Mouse (Mus musculus) monocyte, adult 2 months (primary cell): ENCODE data around the gene Sertad1.

ENCODE experiments used
- DNase-seq, 2 experiments: peaks; one replicate each; pipeline ENCODE4 v3.0.0; 2022; ENCODE audit warnings: low spot score in 2 of 2, low read depth in 1 of 2

The Sertad1 gene

GRCm38 (mm10) chr7:27486770-27487697 lies at the start of gene Sertad1:
Gene Sertad1, plus strand, starts transcription at chr7:27486910.
- peak; percentile 99 to 100 for DNase-seq

GRCm38 (mm10) chr7:27437544-27437943 lies 49.2 kb upstream of the Sertad1 start:
- no peak for DNase-seq

DNA sequence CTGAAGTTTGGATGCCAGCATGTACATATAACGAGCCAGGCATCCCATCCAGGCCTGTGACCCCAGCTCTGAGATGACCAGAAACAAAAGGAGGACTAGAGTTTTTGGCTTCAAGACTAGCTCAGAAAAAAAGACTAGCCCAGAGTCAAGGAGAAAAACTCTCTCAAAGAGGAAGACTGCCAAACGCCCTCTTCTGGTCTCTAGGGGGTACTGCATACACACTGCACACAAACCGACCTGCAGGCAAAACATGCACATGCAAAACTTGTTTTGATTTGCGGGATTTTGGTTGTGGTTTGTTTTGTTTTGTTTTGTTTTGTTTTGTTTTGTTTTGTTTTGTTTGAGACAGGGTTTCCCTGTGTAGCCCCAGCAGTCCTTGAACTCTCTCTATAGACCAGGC lies 46.7 kb upstream of the Sertad1 start:
- no peak for DNase-seq

DNA sequence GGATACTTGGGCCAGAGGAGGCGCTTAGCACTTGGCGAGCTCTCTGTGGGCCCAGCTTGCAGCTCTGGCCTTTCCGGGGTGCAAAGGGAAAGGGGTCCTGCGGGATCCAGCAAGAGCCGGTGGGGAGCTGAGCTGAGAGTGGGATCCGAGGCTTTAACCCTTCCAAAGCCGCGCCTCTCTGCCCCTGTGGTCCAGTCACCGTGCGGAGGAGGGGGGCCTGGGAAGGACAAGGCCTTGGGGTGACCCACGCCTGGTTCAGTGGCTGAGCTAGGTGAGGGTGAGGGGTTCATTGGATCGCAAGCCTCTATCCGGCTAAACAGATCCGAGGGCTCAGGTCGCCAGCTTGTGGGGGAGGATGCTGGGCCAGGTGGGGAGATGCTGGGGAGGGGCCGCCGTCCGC lies 40.7 kb upstream of the Sertad1 start:
- no peak for DNase-seq

- no peak for DNase-seq
Measured at GRCm38 (mm10) chr7:27446521-27447418, 39.9 kb upstream of the Sertad1 start.

DNA sequence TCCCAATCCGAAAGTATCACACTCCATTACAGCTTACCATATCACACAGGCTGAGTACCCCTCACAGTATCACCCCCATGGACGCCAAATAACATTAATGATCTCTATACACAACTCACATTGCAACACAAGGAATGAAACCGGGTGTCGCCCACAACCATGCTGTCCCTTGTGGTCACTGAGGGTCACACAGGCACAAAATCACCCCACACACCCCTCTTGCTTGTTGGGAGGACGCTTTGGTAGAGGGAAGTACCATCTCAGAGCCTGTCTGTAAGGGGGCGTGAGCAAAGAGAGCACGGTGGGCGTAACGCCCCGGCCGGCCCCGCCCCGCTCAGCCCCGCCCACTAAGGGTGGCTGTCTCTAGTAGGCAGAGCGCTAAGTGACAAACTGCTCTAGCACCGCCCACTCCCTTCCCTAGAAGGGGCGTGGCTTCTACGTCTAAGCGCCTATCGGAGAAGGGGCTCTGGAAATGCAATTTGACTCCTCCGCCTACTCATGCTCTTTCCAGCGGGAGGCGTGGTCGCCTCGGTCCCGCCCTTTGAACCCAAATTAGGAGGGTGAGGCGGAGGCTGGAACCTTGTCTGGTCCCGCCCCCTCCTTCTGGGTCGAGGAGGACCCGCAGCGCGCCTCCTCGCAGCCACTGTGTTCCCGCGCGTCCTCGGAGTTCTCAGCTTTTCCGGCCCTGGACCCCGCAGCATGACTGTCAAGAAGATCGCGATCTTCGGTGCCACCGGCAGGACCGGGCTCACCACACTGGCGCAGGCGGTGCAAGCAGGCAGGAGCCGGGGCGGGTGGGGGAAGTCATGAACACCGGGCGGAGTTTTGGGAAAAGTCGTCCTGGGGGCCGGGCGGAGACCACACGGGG lies 39.1 kb upstream of the Sertad1 start, which contains the start of the genes Sptbn4 and Blvrb:
TSS of gene Sptbn4 (minus strand) at position 268 of the 868 bp plus-strand sequence.
TSS of gene Blvrb (plus strand) at position 560 of the 868 bp plus-strand sequence.
- peak; percentile 98 for DNase-seq

DNA sequence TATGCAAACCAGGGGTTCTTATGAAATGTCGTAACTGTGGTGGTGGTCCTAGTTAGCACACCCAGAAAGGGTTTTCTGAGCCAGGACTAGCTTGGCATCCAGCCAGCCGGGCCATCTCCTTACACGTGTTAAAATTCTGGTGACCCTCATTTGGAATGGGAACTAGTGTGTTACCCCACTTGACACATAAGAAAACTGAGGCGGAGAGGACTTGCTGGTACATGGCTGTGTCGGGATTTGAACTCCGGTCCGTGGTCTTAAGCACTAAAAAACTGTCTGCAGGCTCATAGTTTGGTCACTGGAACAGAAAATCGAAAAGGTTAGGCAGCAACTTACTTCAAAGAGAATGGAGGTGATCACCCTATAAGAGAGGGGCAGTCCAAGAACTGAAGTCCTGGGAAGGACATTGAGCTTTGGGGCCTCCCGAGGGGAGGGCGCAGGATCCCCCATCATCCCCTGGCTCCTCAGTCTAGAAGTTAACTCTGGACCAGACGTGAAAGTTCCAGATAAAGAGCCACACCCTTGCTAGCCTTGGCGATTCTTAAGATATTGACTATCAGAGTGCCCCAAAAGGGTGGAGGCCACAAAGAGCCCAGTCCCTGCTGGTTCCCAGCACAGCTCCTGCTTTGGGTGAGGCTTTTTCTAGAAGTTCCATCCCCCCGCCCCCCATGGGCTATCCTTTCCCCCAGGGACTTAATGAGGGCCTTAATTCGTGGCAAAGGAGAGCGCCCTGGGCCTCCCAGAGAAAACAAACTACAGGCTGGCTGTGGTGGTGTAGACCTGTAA lies 38.1 kb upstream of the Sertad1 start:
- DNase-seq: no peak

DNA sequence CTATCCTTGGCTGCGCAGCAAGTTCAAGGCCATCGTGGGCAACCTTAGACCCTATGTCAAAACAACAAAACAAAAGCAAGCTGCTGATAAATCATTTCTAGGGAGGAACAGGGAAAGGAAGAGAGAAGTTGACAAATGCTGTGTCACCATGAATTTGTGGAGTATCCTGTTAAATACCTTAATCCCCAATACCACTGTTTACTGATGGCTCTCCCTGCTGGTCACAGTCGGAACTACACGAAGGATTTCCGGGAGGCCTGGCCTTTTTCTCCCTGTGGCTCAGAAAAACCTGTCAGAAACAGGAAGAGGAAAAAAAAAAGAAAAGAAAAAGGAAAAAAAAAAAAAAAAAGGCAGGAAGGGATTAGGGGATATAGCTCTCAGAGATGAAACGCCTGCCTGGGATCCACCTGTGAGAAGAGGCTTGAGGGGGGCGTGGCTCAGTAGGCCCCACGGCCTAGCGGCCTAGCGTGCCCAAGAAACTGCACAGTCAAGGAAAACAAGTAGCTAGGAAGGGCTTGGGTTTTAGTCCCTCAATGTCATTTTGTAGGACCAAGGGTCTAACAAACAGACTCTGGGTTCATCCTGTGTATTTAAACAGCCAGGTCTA lies 37.4 kb upstream of the Sertad1 start:
- peak in 1 of 2 experiments; percentile 50 for DNase-seq

- no peak for DNase-seq
Measured at GRCm38 (mm10) chr7:27451359-27451758, 35.4 kb upstream of the Sertad1 start.

- no peak for DNase-seq
Measured at GRCm38 (mm10) chr7:27452206-27452770, 34.4 kb upstream of the Sertad1 start.

GRCm38 (mm10) chr7:27454461-27455121 lies 32.1 kb upstream of the Sertad1 start:
- peak in 1 of 2 experiments; percentile 15 for DNase-seq

GRCm38 (mm10) chr7:27455273-27455672 lies 31.4 kb upstream of the Sertad1 start:
- no peak for DNase-seq

GRCm38 (mm10) chr7:27458614-27459013 lies 28.1 kb upstream of the Sertad1 start:
- no peak for DNase-seq

GRCm38 (mm10) chr7:27459640-27460039 lies 27.1 kb upstream of the Sertad1 start:
- no peak for DNase-seq

GRCm38 (mm10) chr7:27460477-27460876 lies 26.2 kb upstream of the Sertad1 start:
- no peak for DNase-seq

GRCm38 (mm10) chr7:27467648-27468047 lies 19.1 kb upstream of the Sertad1 start:
- DNase-seq: no peak

GRCm38 (mm10) chr7:27471390-27472120 lies 15.2 kb upstream of the Sertad1 start:
- no peak for DNase-seq

- no peak for DNase-seq
Measured at GRCm38 (mm10) chr7:27472596-27472995, 14.1 kb upstream of the Sertad1 start.
